Mouse (Mus musculus): ENCODE measurements around the gene Zfp688. TPM values are rescaled to one million over a fixed set of nuclear protein-coding genes. Genes with fewer than 3 reads are reported as not detected.

Gene Zfp688
- total and polyA plus RNA-seq, 2 experiments from 2014 or later = 22.1 to 33.2 TPM

DNA sequence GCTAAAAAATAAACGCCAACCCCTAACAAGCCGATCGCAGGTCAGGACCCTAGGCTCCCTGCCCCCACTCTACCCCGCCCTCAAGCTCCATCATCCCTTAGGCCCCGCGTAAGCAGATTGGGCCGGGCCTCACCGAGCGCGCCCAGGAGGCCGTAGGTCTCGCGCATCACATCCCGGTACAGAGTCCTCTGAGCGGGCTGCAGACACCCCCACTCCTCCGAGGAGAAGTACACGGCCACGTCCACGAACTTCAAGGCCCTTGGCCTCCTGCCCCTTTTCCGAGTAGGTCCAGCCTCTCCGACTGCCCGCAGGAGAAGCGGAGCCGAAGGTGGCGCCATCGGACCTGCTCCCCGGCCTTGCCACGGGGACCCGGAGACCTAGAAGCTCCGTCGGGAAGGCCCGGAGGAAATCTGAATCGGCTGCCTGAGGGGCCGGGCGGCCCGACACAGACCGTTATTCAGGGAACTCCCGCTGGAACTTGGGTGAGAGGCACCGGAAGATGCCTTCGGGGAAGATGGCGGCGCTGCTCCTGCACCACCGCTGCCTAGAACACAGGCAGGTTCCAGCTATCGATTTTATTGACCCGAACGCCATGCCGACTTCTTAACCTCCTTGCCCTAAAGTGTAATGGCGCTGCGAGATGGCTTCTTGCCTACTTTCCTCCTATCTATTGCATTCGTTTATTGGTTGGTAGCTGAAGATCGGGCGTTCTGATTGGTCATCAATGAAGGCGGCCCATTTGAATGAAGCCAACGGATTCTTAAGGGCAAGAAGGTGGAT lies 26.8 kb upstream of the Zfp688 start, which contains the start of gene Zfp689:
Gene Zfp689 (minus strand): TSS at position 638 of the 780 bp plus-strand sequence.
- Histone ChIP-seq H3K4me3 (ENCODE audit: low read length) (peak within 1 kb of the TSS; percentile 77), H3K36me3 (ENCODE audit: insufficient read depth, low read length) (peaks cover 15% of the 10 kb centered on the region; the same call in 1 of the 2 replicates), H3K9ac (replicated peaks; ENCODE audit: low read length) (peak within 1 kb of the TSS; percentile 83), H3K4me1 (ENCODE audit: insufficient read depth, low read length) (peaks cover 19% of the 10 kb centered on the region), H3K27me3 (ENCODE audit: insufficient read depth, low read length) (no peaks in the 10 kb centered on the region), H3K4me2 (ENCODE audit: low read depth, low read length) (peak within 1 kb of the TSS; percentile 92), H3K27ac (peak within 1 kb of the TSS; percentile 92), H3K9me3 (ENCODE audit: low read length) (no peaks in the 10 kb centered on the region)
- ATAC-seq (peak; percentile 94), DNase-seq (ENCODE audit: low spot score) (peak; percentile 98)
- peak; percentile 11 for TF ChIP-seq CTCF (IDR thresholded peaks at IDR 0.05; ENCODE audit: low read depth)
- WGBS = under 1% methylated on average over 54 of the region's 54 CpGs

DNA sequence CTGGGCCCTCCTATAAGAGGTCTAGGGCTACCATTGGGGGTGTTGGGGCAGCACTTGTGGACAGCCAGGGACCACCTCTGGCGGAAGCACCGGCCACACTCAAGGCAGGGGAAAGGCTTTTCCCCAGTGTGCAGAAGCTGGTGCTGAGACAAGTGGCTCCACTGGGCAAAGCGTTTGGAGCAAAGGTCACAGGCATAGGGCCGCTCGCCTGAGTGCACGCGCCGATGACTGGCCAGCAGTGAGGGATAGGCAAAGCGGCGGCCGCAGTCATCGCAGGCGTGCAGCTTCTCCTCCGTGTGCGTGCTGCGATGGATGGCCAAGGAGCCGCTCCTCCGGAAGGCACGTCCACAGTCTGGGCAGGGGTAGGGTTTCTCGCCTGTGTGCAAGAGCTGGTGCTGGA lies 22.1 kb upstream of the Zfp688 start:
- H3K27me3 ChIP-seq (ENCODE audit: insufficient read depth, low read length) = no peaks in the 10 kb centered on the region
- no peaks in the 10 kb centered on the region for H3K4me1 ChIP-seq (ENCODE audit: insufficient read depth, low read length)
- no peak overlapping the region for H3K9ac ChIP-seq (replicated peaks; ENCODE audit: low read length)
- no peaks in the 10 kb centered on the region for H3K9me3 ChIP-seq (ENCODE audit: low read length)
- H3K4me2 ChIP-seq (ENCODE audit: low read depth, low read length) = no peak overlapping the region
- ATAC-seq = no peak
- H3K4me3 ChIP-seq (ENCODE audit: low read length) = no peak overlapping the region
- DNase-seq (ENCODE audit: low spot score) = no peak
- H3K27ac ChIP-seq = no peak overlapping the region
- peaks cover 22% of the 10 kb centered on the region; the same call in 1 of the 2 replicates for H3K36me3 ChIP-seq (ENCODE audit: insufficient read depth, low read length)
- WGBS = 90% methylated on average over 20 of the region's 20 CpGs
- no peak for TF ChIP-seq CTCF (IDR thresholded peaks at IDR 0.05; ENCODE audit: low read depth)

DNA sequence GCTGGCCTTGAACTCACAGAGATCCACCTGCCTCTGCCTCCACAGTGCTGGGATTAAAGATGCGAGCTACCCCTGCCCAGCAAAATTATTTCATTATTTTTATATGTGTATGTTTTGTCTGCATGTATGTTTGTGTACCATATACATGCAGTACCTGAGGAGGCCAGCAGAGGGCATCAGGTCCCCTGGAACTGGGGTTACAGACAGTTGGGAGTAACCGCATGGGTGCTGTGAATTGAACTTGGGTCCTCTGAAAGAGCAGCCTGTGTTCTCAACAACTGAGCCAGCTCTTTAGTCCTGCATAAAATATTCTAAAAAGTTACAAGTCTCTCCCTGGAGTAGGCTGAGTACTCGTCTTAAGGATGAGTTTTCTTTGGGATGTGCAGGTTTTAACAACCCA lies 15.9 kb upstream of the Zfp688 start:
- H3K36me3 ChIP-seq (ENCODE audit: insufficient read depth, low read length) = peaks cover 3% of the 10 kb centered on the region; the same call in 1 of the 2 replicates
- no peaks in the 10 kb centered on the region for H3K4me1 ChIP-seq (ENCODE audit: insufficient read depth, low read length)
- ATAC-seq = no peak
- no peak overlapping the region for H3K4me3 ChIP-seq (ENCODE audit: low read length)
- peak; percentile 47 for TF ChIP-seq CTCF (IDR thresholded peaks at IDR 0.05; ENCODE audit: low read depth)
- no peaks in the 10 kb centered on the region for H3K9me3 ChIP-seq (ENCODE audit: low read length)
- H3K9ac ChIP-seq (replicated peaks; ENCODE audit: low read length) = no peak overlapping the region
- no peak for DNase-seq (ENCODE audit: low spot score)
- 92% methylated on average over 3 of the region's 3 CpGs for WGBS
- H3K27ac ChIP-seq = no peak overlapping the region
- H3K4me2 ChIP-seq (ENCODE audit: low read depth, low read length) = no peak overlapping the region
- H3K27me3 ChIP-seq (ENCODE audit: insufficient read depth, low read length) = no peaks in the 10 kb centered on the region

DNA sequence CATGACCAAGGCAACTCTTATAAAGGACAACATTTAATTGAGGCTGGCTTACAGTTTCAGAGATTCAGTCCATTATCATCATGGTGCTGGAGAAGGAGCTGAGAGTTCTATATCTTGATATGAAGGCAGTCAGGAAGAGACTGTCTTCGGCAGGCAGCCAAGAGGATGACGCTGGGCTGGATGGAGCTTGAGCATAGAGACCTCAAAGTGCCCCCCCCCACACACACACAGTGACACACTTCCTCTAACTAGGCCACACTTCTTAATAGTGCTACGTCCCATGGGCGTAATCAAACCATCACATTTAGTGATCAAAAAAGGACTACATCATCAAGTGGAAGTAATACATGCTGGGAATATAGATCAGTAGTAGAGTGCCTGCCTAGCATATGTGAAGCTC lies 13.3 kb upstream of the Zfp688 start:
- Histone ChIP-seq H3K4me1 (ENCODE audit: insufficient read depth, low read length) (no peaks in the 10 kb centered on the region), H3K4me2 (ENCODE audit: low read depth, low read length) (no peak overlapping the region), H3K9me3 (ENCODE audit: low read length) (no peaks in the 10 kb centered on the region), H3K36me3 (ENCODE audit: insufficient read depth, low read length) (no peaks in the 10 kb centered on the region), H3K4me3 (ENCODE audit: low read length) (no peak overlapping the region), H3K27ac (no peak overlapping the region), H3K9ac (replicated peaks; ENCODE audit: low read length) (no peak overlapping the region), H3K27me3 (ENCODE audit: insufficient read depth, low read length) (no peaks in the 10 kb centered on the region)
- DNase-seq (ENCODE audit: low spot score) (no peak), ATAC-seq (no peak)
- TF ChIP-seq CTCF (IDR thresholded peaks at IDR 0.05; ENCODE audit: low read depth) = no peak
- WGBS = 89% methylated on average over 4 of the region's 4 CpGs

- ATAC-seq = no peak
- no peak for TF ChIP-seq CTCF (IDR thresholded peaks at IDR 0.05; ENCODE audit: low read depth)
- WGBS = 74% methylated on average over 3 of the region's 3 CpGs
Observed at GRCm38 (mm10) chr7:127426354-127426753, 4.5 kb upstream of the Zfp688 start.

GRCm38 (mm10) chr7:127425911-127426310 lies 4.0 kb upstream of the Zfp688 start:
- TF ChIP-seq CTCF (IDR thresholded peaks at IDR 0.05; ENCODE audit: low read depth) = no peak
- H3K27me3 ChIP-seq (ENCODE audit: insufficient read depth, low read length) = no peaks in the 10 kb centered on the region
- ATAC-seq = no peak
- 83% methylated on average over 2 of the region's 2 CpGs for WGBS
- H3K9me3 ChIP-seq (ENCODE audit: low read length) = no peaks in the 10 kb centered on the region
- no peak overlapping the region for H3K9ac ChIP-seq (replicated peaks; ENCODE audit: low read length)
- no peaks in the 10 kb centered on the region for H3K36me3 ChIP-seq (ENCODE audit: insufficient read depth, low read length)
- no peak overlapping the region for H3K27ac ChIP-seq
- DNase-seq (ENCODE audit: low spot score) = no peak
- H3K4me1 ChIP-seq (ENCODE audit: insufficient read depth, low read length) = no peaks in the 10 kb centered on the region; the same call in 1 of the 2 replicates
- H3K4me3 ChIP-seq (ENCODE audit: low read length) = no peak overlapping the region
- no peak overlapping the region for H3K4me2 ChIP-seq (ENCODE audit: low read depth, low read length)

More at GRCm38 (mm10) chr7:127426354-127426753, 4.5 kb upstream of the Zfp688 start:
- no peak overlapping the region for H3K27ac ChIP-seq
- H3K9ac ChIP-seq (replicated peaks; ENCODE audit: low read length) = no peak overlapping the region
- no peaks in the 10 kb centered on the region for H3K36me3 ChIP-seq (ENCODE audit: insufficient read depth, low read length)
- no peak overlapping the region for H3K4me2 ChIP-seq (ENCODE audit: low read depth, low read length)
- no peaks in the 10 kb centered on the region for H3K9me3 ChIP-seq (ENCODE audit: low read length)
- DNase-seq (ENCODE audit: low spot score) = no peak
- H3K4me1 ChIP-seq (ENCODE audit: insufficient read depth, low read length) = no peaks in the 10 kb centered on the region; the same call in 1 of the 2 replicates
- no peaks in the 10 kb centered on the region for H3K27me3 ChIP-seq (ENCODE audit: insufficient read depth, low read length)
- no peak overlapping the region for H3K4me3 ChIP-seq (ENCODE audit: low read length)

DNA sequence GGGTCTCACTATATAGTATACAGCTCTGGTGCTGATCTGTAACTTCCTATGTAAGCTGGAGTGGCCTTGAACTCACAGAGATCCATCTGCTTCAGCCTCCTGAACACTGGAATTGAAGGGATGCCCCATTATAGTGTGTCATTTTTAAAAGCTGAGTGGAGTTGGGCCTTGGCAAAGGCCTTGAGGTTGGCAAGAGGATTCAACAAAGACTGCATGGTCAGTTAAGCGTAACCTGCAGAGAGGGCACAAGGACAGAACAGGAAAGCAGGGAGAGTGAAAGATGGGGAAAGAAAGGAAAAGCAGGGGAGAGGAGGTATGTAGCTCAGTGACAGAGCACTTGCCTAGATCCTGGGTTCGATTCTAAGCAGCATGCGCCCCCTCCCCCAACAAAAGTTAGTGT lies 3.4 kb upstream of the Zfp688 start:
- Histone ChIP-seq H3K27ac (no peak overlapping the region), H3K27me3 (ENCODE audit: insufficient read depth, low read length) (no peaks in the 10 kb centered on the region), H3K4me1 (ENCODE audit: insufficient read depth, low read length) (no peaks in the 10 kb centered on the region; the same call in 1 of the 2 replicates), H3K4me2 (ENCODE audit: low read depth, low read length) (no peak overlapping the region), H3K4me3 (ENCODE audit: low read length) (no peak overlapping the region), H3K36me3 (ENCODE audit: insufficient read depth, low read length) (no peaks in the 10 kb centered on the region), H3K9me3 (ENCODE audit: low read length) (no peaks in the 10 kb centered on the region), H3K9ac (replicated peaks; ENCODE audit: low read length) (no peak overlapping the region)
- WGBS = 84% methylated on average over 3 of the region's 3 CpGs
- ATAC-seq (no peak), DNase-seq (ENCODE audit: low spot score) (no peak)
- no peak for TF ChIP-seq CTCF (IDR thresholded peaks at IDR 0.05; ENCODE audit: low read depth)

All from hindbrain, postnatal 0 days (tissue).